Mouse (Mus musculus): ENCODE measurements around the gene Akap7.

GRCm38 (mm10) chr10:25310736-25311135 lies 3.1 kb upstream of the Akap7 start:
- TF ChIP-seq POLR2A (IDR thresholded peaks at IDR 0.05; ENCODE audit: low read depth, low read length), result no peak
- TF ChIP-seq CTCF (IDR thresholded peaks at IDR 0.05; ENCODE audit: extremely low read depth, insufficient read length, insufficient replicate concordance, low read depth, low read length), result no peak
